Mouse (Mus musculus) liver, embryonic 13.5 days (tissue): ENCODE data around the gene Hspa1l. TPM values are rescaled to one million over a fixed set of nuclear protein-coding genes. Genes with fewer than 3 reads are reported as not detected.
"Not testable (repeated sequence)": the region's sequence is repeated elsewhere in the genome, so short reads cannot be mapped to it uniquely, and the experiment has no call there.

Experiments used
- ATAC-seq: fragments of 200-750 bp; cut with Nextera tagmentation; 2 replicates; pipeline ENCODE4 v1.8.0; 2017; ENCODE audit warnings: low read depth, mild to moderate bottlenecking, moderate number of reproducible peaks, moderate library complexity
- DNase-seq: peaks from one replicate; pipeline ENCODE4 v3.0.0; 2022
- H3K27ac ChIP-seq: fragments of 300-500 bp; sonication (generic); 2 replicates; pipeline ENCODE4 v1.5.1; 2015; ENCODE audit warnings: moderate library complexity, mild to moderate bottlenecking, inconsistent platforms
- H3K27me3 ChIP-seq: fragments of 300-500 bp; sonication (generic); 2 replicates; pipeline ENCODE4 v1.6.1; 2015; ENCODE audit warnings: mild to moderate bottlenecking, inconsistent platforms
- H3K36me3 ChIP-seq: fragments of 300-500 bp; sonication (generic); 2 replicates; pipeline ENCODE4 v1.6.1; 2015; ENCODE audit warnings: mild to moderate bottlenecking, inconsistent platforms
- H3K4me1 ChIP-seq: fragments of 300-500 bp; sonication (generic); replicated peaks from 2 replicates; pipeline ENCODE4 v1.6.1; 2015; ENCODE audit warnings: inconsistent platforms
- H3K4me2 ChIP-seq: fragments of 300-500 bp; sonication (generic); 2 replicates; pipeline ENCODE4 v1.6.1; 2015; ENCODE audit warnings: inconsistent platforms, mild to moderate bottlenecking, moderate library complexity
- H3K4me3 ChIP-seq: fragments of 300-500 bp; sonication (generic); replicated peaks from 2 replicates; pipeline ENCODE4 v1.5.1; 2015; ENCODE audit warnings: mild to moderate bottlenecking, inconsistent platforms
- H3K9ac ChIP-seq: fragments of 300-500 bp; sonication (generic); 2 replicates; pipeline ENCODE4 v1.6.1; 2015; ENCODE audit warnings: mild to moderate bottlenecking, inconsistent platforms
- H3K9me3 ChIP-seq: fragments of 300-500 bp; sonication (generic); replicated peaks from 2 replicates; pipeline ENCODE4 v1.6.1; 2016; ENCODE audit warnings: inconsistent platforms
- WGBS: fragments of 180-500 bp; shearing (Covaris S2); methylation state at CpG from one replicate; pipeline ENCODE4 v1.1.7; 2015; ENCODE audit not compliant: insufficient replicate concordance; 5-methylcytosine and 5-hydroxymethylcytosine counted together
- polyA plus RNA-seq: library from polyadenylated mRNA; unstranded; fragments of >200 nt; fragmentation: Nextera tagmentation; extraction: Ambion mirVana; gene quantifications from 2 replicates; pipeline ENCODE4 v1.2.1, GENCODE M21; 2015

The Hspa1l gene
- polyA plus RNA-seq, 1 experiment from 2014 or later: 0.10 TPM

- no peaks in the 10 kb centered on the region for H3K9me3 ChIP-seq
- no peak overlapping the region for H3K27ac ChIP-seq
- no peak for ATAC-seq
- no peak for DNase-seq
- no peak overlapping the region for H3K4me2 ChIP-seq
- H3K27me3 ChIP-seq: peaks cover 77% of the 10 kb centered on the region
- peaks cover 19% of the 10 kb centered on the region for H3K4me1 ChIP-seq
- no peak overlapping the region; the same call in 1 of the 2 replicates for H3K4me3 ChIP-seq
- H3K9ac ChIP-seq: no peak overlapping the region
- H3K36me3 ChIP-seq: no peaks in the 10 kb centered on the region
Measured at GRCm38 (mm10) chr17:34960702-34961493, 11.6 kb upstream of the Hspa1l start.

DNA sequence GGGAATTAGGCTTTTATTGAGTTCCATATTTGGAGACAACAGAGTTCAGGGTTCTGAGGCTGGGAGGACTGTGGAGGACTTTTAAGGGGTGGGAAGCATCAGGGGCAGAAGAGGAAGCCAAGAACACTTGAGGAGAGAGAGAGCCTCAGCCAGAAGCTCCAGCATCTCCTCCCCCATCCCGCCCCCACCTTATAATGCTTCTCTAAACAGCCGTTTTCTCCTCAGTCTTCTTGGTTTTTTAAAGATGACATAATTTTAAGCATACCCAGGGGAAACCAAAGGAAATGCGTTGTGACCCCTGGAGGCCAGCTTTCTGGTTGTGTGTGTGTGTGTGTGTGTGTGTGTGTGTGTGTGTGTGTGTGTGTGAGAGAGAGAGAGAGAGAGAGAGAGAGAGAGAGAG is 10.4 kb upstream of the Hspa1l start:
- no peak overlapping the region for H3K4me3 ChIP-seq
- H3K4me1 ChIP-seq: peaks cover 20% of the 10 kb centered on the region
- H3K27ac ChIP-seq: no peak overlapping the region
- H3K9me3 ChIP-seq: no peaks in the 10 kb centered on the region
- H3K9ac ChIP-seq: no peak overlapping the region
- ATAC-seq (no peak), DNase-seq (no peak)
- H3K27me3 ChIP-seq: peaks cover 74% of the 10 kb centered on the region
- no peak overlapping the region for H3K4me2 ChIP-seq
- 20% methylated on average over 3 of the region's 3 CpGs for WGBS
- H3K36me3 ChIP-seq: no peaks in the 10 kb centered on the region

DNA sequence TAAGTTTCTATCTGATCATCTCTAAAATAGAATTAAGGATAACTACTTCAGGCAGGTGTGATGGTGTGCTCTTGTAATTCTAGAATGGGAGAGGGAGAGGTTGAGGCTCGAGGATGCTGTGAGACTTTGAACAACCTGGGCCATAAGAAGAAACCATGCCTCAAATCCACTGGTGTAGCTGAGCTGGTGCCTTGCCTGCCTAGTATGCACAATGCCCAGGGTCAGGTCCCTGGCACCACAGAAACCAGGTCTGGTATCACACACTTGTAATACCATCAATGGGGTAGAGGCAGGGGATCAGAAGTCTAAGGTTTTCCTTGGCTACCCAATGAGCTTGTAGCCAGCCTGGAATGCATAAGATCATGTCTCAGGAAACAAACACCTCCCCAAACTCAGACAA is 9.7 kb upstream of the Hspa1l start:
- H3K27ac ChIP-seq: no peak overlapping the region
- WGBS: 34% methylated on average over 1 of the region's 1 CpGs
- no peak overlapping the region for H3K4me2 ChIP-seq
- ATAC-seq: no peak
- no peaks in the 10 kb centered on the region for H3K9me3 ChIP-seq
- no peaks in the 10 kb centered on the region for H3K36me3 ChIP-seq
- no peak overlapping the region for H3K4me3 ChIP-seq
- no peak for DNase-seq
- H3K4me1 ChIP-seq: peaks cover 20% of the 10 kb centered on the region
- H3K9ac ChIP-seq: no peak overlapping the region
- H3K27me3 ChIP-seq: peaks cover 76% of the 10 kb centered on the region

- H3K9ac ChIP-seq: no peak overlapping the region
- peaks cover 16% of the 10 kb centered on the region for H3K4me1 ChIP-seq
- no peak overlapping the region for H3K4me3 ChIP-seq
- no peaks in the 10 kb centered on the region for H3K36me3 ChIP-seq
- no peak overlapping the region for H3K4me2 ChIP-seq
- no peak for ATAC-seq
- H3K9me3 ChIP-seq: no peaks in the 10 kb centered on the region
- H3K27me3 ChIP-seq: peaks cover 82% of the 10 kb centered on the region
- DNase-seq: no peak
- H3K27ac ChIP-seq: no peak overlapping the region
- 27% methylated on average over 1 of the region's 1 CpGs for WGBS
Measured at GRCm38 (mm10) chr17:34964640-34965049, 7.9 kb upstream of the Hspa1l start.

GRCm38 (mm10) chr17:34965627-34966026 is 6.9 kb upstream of the Hspa1l start:
- no peak for DNase-seq
- Histone ChIP-seq H3K4me1 (peaks cover 7% of the 10 kb centered on the region; the same call in 1 of the 2 replicates), H3K36me3 (no peaks in the 10 kb centered on the region), H3K4me3 (no peak overlapping the region), H3K4me2 (no peak overlapping the region), H3K27ac (no peak overlapping the region), H3K9me3 (no peaks in the 10 kb centered on the region), H3K9ac (no peak overlapping the region), H3K27me3 (peaks cover 83% of the 10 kb centered on the region)
- 35% methylated on average over 5 of the region's 5 CpGs for WGBS
- no peak for ATAC-seq

DNA sequence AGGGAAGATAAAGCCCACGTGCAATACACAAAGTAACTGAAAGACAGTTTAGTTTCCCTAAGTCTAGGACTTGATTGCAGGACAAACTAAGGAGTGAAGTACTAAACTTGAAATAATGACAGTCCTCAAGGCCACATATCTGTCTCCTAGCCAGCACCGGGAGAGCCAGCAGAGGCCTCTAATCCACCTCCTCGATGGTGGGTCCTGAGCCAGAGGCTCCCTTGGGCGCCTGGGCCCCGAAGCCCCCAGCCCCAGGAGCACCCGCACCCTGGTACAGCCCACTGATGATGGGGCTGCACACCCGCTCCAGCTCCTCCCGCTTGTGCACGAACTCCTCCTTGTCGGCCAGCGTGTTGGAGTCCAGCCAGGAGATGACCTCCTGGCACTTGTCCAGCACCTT is 2.7 kb upstream of the Hspa1l start, which contains the start of gene Gm20481:
TSS of gene Gm20481 (plus strand) at position 91 of the 400 bp plus-strand sequence.
- ATAC-seq, H3K36me3 ChIP-seq, H3K27ac ChIP-seq, DNase-seq, H3K4me3 ChIP-seq, H3K4me2 ChIP-seq, H3K9ac ChIP-seq, H3K9me3 ChIP-seq: not testable (repeated sequence)
- peaks cover 79% of the 10 kb centered on the region for H3K27me3 ChIP-seq
- WGBS: 46% methylated on average over 7 of the region's 11 CpGs
- H3K4me1 ChIP-seq: peaks cover 11% of the 10 kb centered on the region

DNA sequence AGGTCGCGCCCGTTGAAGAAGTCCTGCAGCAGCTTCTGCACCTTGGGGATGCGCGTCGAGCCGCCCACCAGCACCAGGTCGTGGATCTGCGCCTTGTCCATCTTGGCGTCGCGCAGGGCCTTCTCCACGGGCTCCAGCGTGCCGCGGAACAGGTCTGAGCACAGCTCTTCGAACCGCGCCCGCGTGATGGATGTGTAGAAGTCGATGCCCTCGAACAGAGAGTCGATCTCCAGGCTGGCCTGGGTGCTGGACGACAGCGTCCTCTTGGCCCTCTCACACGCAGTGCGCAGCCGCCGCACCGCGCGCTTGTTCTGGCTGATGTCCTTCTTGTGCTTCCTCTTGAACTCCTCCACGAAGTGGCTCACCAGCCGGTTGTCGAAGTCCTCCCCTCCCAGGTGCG is 1.7 kb upstream of the Hspa1l start:
- WGBS: 34% methylated on average over 24 of the region's 37 CpGs

GRCm38 (mm10) chr17:34971694-34972068 is 822 bp upstream of the Hspa1l start:
- peaks cover 62% of the 10 kb centered on the region for H3K27me3 ChIP-seq
- DNase-seq, H3K9me3 ChIP-seq, H3K36me3 ChIP-seq, H3K27ac ChIP-seq, H3K9ac ChIP-seq, H3K4me1 ChIP-seq: not testable (repeated sequence)
- 2% methylated on average over 26 of the region's 43 CpGs for WGBS
- peak; percentile 25 for ATAC-seq
- H3K4me2 ChIP-seq: peak overlapping the region; percentile 72
- H3K4me3 ChIP-seq: peak overlapping the region; percentile 50

More for the DNA sequence above, 1.7 kb upstream of the Hspa1l start:
- H3K36me3 ChIP-seq, H3K9ac ChIP-seq, H3K4me1 ChIP-seq, ATAC-seq, H3K9me3 ChIP-seq, DNase-seq, H3K4me3 ChIP-seq, H3K4me2 ChIP-seq, H3K27ac ChIP-seq: not testable (repeated sequence)
- peaks cover 69% of the 10 kb centered on the region for H3K27me3 ChIP-seq

- no peak overlapping the region for H3K4me2 ChIP-seq
- WGBS: 62% methylated on average over 3 of the region's 3 CpGs
- H3K27me3 ChIP-seq: peaks cover 26% of the 10 kb centered on the region
- ATAC-seq (no peak), DNase-seq (no peak)
- H3K4me1 ChIP-seq: peaks cover 16% of the 10 kb centered on the region
- H3K27ac ChIP-seq: no peak overlapping the region
- peaks cover 9% of the 10 kb centered on the region; the same call in 1 of the 2 replicates for H3K36me3 ChIP-seq
- no peak overlapping the region for H3K4me3 ChIP-seq
- no peak overlapping the region for H3K9ac ChIP-seq
- H3K9me3 ChIP-seq: no peaks in the 10 kb centered on the region
Measured at GRCm38 (mm10) chr17:34975581-34976492, 3.3 kb downstream of the Hspa1l start.

- peaks cover 20% of the 10 kb centered on the region for H3K27me3 ChIP-seq
- ATAC-seq (no peak), DNase-seq (no peak)
- no peak overlapping the region for H3K4me3 ChIP-seq
- no peak overlapping the region for H3K9ac ChIP-seq
- H3K4me1 ChIP-seq: peaks cover 20% of the 10 kb centered on the region
- H3K36me3 ChIP-seq: peaks cover 9% of the 10 kb centered on the region; the same call in 1 of the 2 replicates
- WGBS: 86% methylated on average over 20 of the region's 20 CpGs
- H3K27ac ChIP-seq: no peak overlapping the region
- H3K9me3 ChIP-seq: no peaks in the 10 kb centered on the region
- no peak overlapping the region for H3K4me2 ChIP-seq
Measured at GRCm38 (mm10) chr17:34977000-34977399, 4.5 kb downstream of the Hspa1l start.

DNA sequence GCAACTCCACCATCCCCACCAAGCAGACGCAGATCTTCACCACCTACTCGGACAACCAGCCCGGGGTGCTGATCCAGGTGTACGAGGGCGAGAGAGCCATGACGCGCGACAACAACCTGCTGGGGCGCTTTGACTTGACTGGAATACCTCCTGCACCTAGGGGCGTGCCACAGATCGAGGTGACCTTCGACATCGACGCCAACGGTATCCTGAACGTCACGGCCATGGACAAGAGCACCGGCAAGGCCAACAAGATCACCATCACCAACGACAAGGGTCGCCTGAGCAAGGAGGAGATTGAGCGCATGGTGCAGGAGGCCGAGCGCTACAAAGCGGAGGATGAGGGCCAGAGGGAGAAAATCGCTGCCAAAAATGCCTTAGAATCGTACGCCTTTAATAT is 5.7 kb downstream of the Hspa1l start:
- Histone ChIP-seq H3K27me3 (peaks cover 8% of the 10 kb centered on the region), H3K4me1 (peaks cover 24% of the 10 kb centered on the region), H3K9me3 (no peaks in the 10 kb centered on the region), H3K27ac (no peak overlapping the region), H3K9ac (no peak overlapping the region), H3K36me3 (peaks cover 9% of the 10 kb centered on the region; the same call in 1 of the 2 replicates), H3K4me2 (no peak overlapping the region), H3K4me3 (no peak overlapping the region)
- DNase-seq (no peak), ATAC-seq (no peak)
- 87% methylated on average over 27 of the region's 27 CpGs for WGBS
